Mouse (Mus musculus) B cell, adult 2 months (primary cell): ENCODE measurements around the gene Slc44a5.
"Not testable (repeated sequence)": the region's sequence is repeated elsewhere in the genome, so short reads cannot be mapped to it uniquely, and the experiment has no call there.

Experiments used
- DNase-seq, 2 experiments: peaks; one replicate each; pipeline ENCODE4 v3.0.0; 2022

The Slc44a5 gene

GRCm38 (mm10) chr3:153973949-153974760 lies 919 bp downstream of the Slc44a5 start:
- no peak for DNase-seq

- DNase-seq, result no peak
Observed at GRCm38 (mm10) chr3:153975060-153975459, 1.8 kb downstream of the Slc44a5 start.

GRCm38 (mm10) chr3:153975791-153976190 lies 2.6 kb downstream of the Slc44a5 start:
- DNase-seq, result no peak

GRCm38 (mm10) chr3:153980611-153981010 lies 7.4 kb downstream of the Slc44a5 start:
- no peak for DNase-seq

- peak; percentile 50 to 60 for DNase-seq
Observed at GRCm38 (mm10) chr3:153984428-153985340, 11.4 kb downstream of the Slc44a5 start.

GRCm38 (mm10) chr3:153999797-154000528 lies 26.7 kb downstream of the Slc44a5 start:
- DNase-seq, result no peak

- no peak for DNase-seq
Observed at GRCm38 (mm10) chr3:154001348-154001747, 28.1 kb downstream of the Slc44a5 start.

GRCm38 (mm10) chr3:154046876-154047275 lies 73.6 kb downstream of the Slc44a5 start:
- DNase-seq, result no peak

- no peak for DNase-seq
Observed at GRCm38 (mm10) chr3:154053331-154053730, 80.1 kb downstream of the Slc44a5 start.

GRCm38 (mm10) chr3:154057464-154057863 lies 84.2 kb downstream of the Slc44a5 start:
- DNase-seq, result no peak

GRCm38 (mm10) chr3:154058200-154058599 lies 85.0 kb downstream of the Slc44a5 start:
- DNase-seq, result no peak

GRCm38 (mm10) chr3:154071989-154072388 lies 98.8 kb downstream of the Slc44a5 start:
- DNase-seq, result not testable (repeated sequence)

- no peak for DNase-seq
Observed at GRCm38 (mm10) chr3:154075749-154076148, 102.5 kb downstream of the Slc44a5 start.

GRCm38 (mm10) chr3:154081687-154082086 lies 108.5 kb downstream of the Slc44a5 start:
- no peak for DNase-seq

GRCm38 (mm10) chr3:154082241-154082640 lies 109.0 kb downstream of the Slc44a5 start:
- DNase-seq, result no peak

GRCm38 (mm10) chr3:154082961-154083360 lies 109.7 kb downstream of the Slc44a5 start:
- no peak for DNase-seq

- DNase-seq, result no peak
Observed at GRCm38 (mm10) chr3:154089996-154090395, 116.8 kb downstream of the Slc44a5 start.

GRCm38 (mm10) chr3:154091468-154092338 lies 118.5 kb downstream of the Slc44a5 start:
- DNase-seq, result no peak

GRCm38 (mm10) chr3:154092466-154092865 lies 119.2 kb downstream of the Slc44a5 start:
- DNase-seq, result no peak

GRCm38 (mm10) chr3:154093745-154094322 lies 120.6 kb downstream of the Slc44a5 start:
- DNase-seq, result no peak

- DNase-seq, result no peak
Observed at GRCm38 (mm10) chr3:154101671-154102070, 128.4 kb downstream of the Slc44a5 start.

GRCm38 (mm10) chr3:154110528-154110927 lies 137.3 kb downstream of the Slc44a5 start:
- no peak for DNase-seq
